Mouse (Mus musculus) heart, embryonic 13.5 days (tissue): ENCODE data around the gene Zbtb44. TPM values are rescaled to one million over a fixed set of nuclear protein-coding genes. Genes with fewer than 3 reads are reported as not detected.
A peak's percentile ranks its signal among the peaks of the same experiment; 100 is the strongest.

ENCODE experiments used
- ATAC-seq: fragments of 200-750 bp; cut with Nextera tagmentation; 2 replicates; pipeline ENCODE4 v1.8.0; 2017; ENCODE audit warnings: moderate TSS enrichment; ENCODE audit not compliant: insufficient number of reproducible peaks, low FRiP score, low TSS enrichment; ENCODE audit errors: extremely low read depth
- H3K27ac ChIP-seq: fragments of 300-500 bp; sonication (generic); replicated peaks from 2 replicates; pipeline ENCODE4 v1.5.1; 2015; ENCODE audit warnings: moderate library complexity, mild to moderate bottlenecking, inconsistent platforms
- H3K27me3 ChIP-seq: fragments of 300-500 bp; sonication (generic); replicated peaks from 2 replicates; pipeline ENCODE4 v1.6.1; 2015; ENCODE audit warnings: mild to moderate bottlenecking, inconsistent platforms
- H3K36me3 ChIP-seq: fragments of 300-500 bp; sonication (generic); 2 replicates; pipeline ENCODE4 v1.6.1; 2015; ENCODE audit warnings: mild to moderate bottlenecking, inconsistent platforms
- H3K4me1 ChIP-seq: fragments of 300-500 bp; sonication (generic); 2 replicates; pipeline ENCODE4 v1.6.1; 2015; ENCODE audit warnings: inconsistent platforms
- H3K4me2 ChIP-seq: fragments of 300-500 bp; sonication (generic); 2 replicates; pipeline ENCODE4 v1.6.1; 2015; ENCODE audit warnings: inconsistent platforms, mild to moderate bottlenecking, moderate library complexity
- H3K4me3 ChIP-seq: fragments of 300-500 bp; sonication (generic); 2 replicates; pipeline ENCODE4 v1.5.1; 2015; ENCODE audit warnings: moderate library complexity, mild to moderate bottlenecking, inconsistent platforms
- H3K9ac ChIP-seq: fragments of 300-500 bp; sonication (generic); 2 replicates; pipeline ENCODE4 v1.6.1; 2015; ENCODE audit warnings: inconsistent platforms, mild to moderate bottlenecking, moderate library complexity
- H3K9me3 ChIP-seq: fragments of 300-500 bp; sonication (generic); 2 replicates; pipeline ENCODE4 v1.6.1; 2016; ENCODE audit warnings: inconsistent platforms
- WGBS: fragments of 180-500 bp; shearing (Covaris S2); methylation state at CpG from one replicate; pipeline ENCODE4 v1.1.7; 2015; ENCODE audit warnings: mixed read lengths; 5-methylcytosine and 5-hydroxymethylcytosine counted together
- polyA plus RNA-seq: library from polyadenylated mRNA; unstranded; fragments of >200 nt; fragmentation: Nextera tagmentation; extraction: Ambion mirVana; gene quantifications from 2 replicates; pipeline ENCODE4 v1.2.1, GENCODE M21; 2015

Gene Zbtb44
- polyA plus RNA-seq, 1 experiment from 2014 or later, result 6.7 TPM

DNA sequence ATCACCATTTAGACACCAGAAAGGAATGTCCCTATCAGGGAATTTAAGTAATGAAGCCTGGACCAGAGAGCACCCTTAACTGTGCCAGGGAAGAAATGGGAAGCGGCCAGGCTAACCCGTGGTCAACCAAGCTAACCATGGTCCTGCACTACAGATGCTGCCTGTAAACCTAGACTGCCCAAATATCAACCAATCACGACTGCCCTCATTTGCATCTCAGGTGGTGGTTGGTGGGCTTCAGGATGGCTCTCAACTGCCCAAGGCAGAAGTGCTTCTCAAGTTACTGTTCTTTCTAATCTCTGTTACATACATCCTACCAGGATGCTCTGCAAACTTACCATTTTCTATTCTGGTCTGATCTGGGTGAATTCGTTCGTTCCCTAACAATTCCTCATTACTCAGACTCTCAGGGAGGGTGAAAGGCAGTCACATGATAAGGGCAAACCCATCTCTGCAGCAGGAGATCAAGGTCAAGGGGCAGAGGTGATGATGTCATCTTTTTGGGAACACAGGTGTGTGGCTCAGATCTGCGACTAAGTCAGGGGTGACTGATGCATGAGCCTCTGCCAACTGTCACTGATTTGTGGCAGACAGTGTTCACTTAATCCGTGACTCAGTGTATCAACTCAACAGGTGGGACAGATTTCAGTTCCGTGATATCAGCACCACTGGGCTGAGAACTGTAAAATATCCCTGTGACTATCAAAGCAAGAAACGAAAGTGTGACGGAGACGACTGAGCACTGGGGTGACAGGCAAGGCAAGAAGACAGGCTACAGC, 88.3 kb downstream of the Zbtb44 start:
- WGBS, result 27% methylated on average over 11 of the region's 11 CpGs
- Histone ChIP-seq H3K9me3 (no peaks in the 10 kb centered on the region), H3K4me2 (0 out of 2 replicates have a peak overlapping the region, but pooled peaks have one; percentile 7), H3K4me1 (peaks cover 33% of the 10 kb centered on the region), H3K4me3 (no peak overlapping the region), H3K9ac (no peak overlapping the region), H3K27me3 (no peaks in the 10 kb centered on the region), H3K36me3 (no peaks in the 10 kb centered on the region), H3K27ac (0 out of 2 replicates have a peak overlapping the region, but pooled peaks have one; percentile 42)
- peak; percentile 51; the same call in 1 of the 2 replicates for ATAC-seq

DNA sequence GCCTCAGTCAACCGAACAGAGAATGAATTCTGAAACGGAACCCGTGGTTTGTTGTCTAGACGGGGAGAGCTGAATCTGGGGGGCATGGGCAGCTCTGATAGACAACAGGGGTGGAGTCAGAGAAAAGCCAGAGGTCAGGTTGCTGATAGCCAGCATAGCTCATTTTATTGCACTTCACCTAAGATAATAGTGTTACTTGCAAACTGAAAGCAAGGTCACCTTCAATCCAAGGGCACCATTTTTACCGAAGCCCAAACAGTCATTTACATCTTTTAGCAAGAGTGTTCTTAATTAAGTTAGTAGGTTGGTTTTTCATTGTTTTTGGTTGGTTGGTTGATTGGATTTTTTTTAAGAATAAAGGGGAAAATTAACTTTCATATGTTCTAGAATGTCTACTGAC, 89.0 kb downstream of the Zbtb44 start:
- H3K4me1 ChIP-seq, result peaks cover 33% of the 10 kb centered on the region
- no peak for ATAC-seq
- WGBS, result 41% methylated on average over 5 of the region's 5 CpGs

DNA sequence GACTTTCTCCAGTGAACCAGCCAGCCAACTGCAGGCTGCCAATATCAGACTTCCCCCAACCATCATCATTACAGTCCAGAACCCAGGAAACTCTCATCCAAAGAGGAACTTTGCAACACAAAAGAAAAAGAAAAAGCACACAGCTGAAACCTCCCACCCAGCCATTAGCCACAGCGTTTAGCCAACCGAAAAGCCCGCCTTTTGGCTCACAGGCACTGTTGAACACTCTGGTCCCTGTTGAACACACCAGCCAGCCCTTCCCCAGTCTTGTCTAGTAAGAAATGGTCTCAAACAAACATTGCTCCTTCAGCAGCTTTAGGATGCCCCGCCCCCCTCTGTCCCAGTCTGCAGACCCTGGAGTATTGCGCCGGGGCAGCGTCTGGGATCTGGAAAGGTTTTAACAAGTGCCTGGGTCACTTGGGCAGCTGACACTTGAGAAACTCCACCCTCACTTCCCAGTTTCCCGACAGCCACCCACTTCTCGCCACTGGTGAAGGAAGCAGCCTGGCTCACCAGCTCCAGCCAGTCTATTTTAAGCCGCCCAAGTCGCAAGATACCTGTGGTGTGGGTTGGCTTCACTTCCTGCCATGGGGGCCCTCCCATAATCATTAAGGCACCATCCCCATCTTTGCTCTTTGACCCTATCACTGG, 89.6 kb downstream of the Zbtb44 start:
- H3K4me1 ChIP-seq, result peaks cover 33% of the 10 kb centered on the region
- no peaks in the 10 kb centered on the region for H3K36me3 ChIP-seq
- no peaks in the 10 kb centered on the region for H3K9me3 ChIP-seq
- H3K27me3 ChIP-seq, result no peaks in the 10 kb centered on the region
- H3K27ac ChIP-seq, result peak overlapping the region; percentile 53; the same call in 1 of the 2 replicates
- H3K4me2 ChIP-seq, result peak overlapping the region; percentile 18
- H3K9ac ChIP-seq, result 0 out of 2 replicates have a peak overlapping the region, but pooled peaks have one; percentile 19
- H3K4me3 ChIP-seq, result no peak overlapping the region
- no peak for ATAC-seq
- 38% methylated on average over 11 of the region's 11 CpGs for WGBS

More for the DNA sequence above, 89.0 kb downstream of the Zbtb44 start:
- no peak overlapping the region for H3K4me3 ChIP-seq
- 0 out of 2 replicates have a peak overlapping the region, but pooled peaks have one; percentile 7 for H3K4me2 ChIP-seq
- no peaks in the 10 kb centered on the region for H3K36me3 ChIP-seq
- no peak overlapping the region for H3K27ac ChIP-seq
- H3K9me3 ChIP-seq, result no peaks in the 10 kb centered on the region
- H3K27me3 ChIP-seq, result no peaks in the 10 kb centered on the region
- H3K9ac ChIP-seq, result no peak overlapping the region

DNA sequence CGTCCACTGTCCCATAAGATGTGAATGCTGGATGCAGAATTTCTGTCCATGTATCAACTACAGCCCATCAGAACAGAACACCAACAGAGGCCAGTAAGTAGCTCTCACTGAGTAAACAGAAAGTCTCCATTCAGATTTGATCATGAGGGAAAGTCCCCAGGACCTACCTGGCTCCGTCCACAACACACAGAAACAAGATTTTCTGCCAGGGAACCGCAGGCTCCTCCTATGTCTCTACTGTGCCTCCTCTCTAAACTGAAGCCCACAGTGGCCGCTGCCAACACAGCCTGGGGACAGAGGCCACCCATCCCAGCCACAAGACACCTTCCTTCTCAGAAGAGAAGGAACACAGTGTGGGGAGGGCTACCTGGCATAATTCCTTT, 90.1 kb downstream of the Zbtb44 start:
- ATAC-seq, result no peak
- Histone ChIP-seq H3K9ac (no peak overlapping the region), H3K27ac (0 out of 2 replicates have a peak overlapping the region, but pooled peaks have one; percentile 53), H3K27me3 (no peaks in the 10 kb centered on the region), H3K36me3 (no peaks in the 10 kb centered on the region), H3K4me1 (peaks cover 33% of the 10 kb centered on the region), H3K4me2 (peak overlapping the region; percentile 18), H3K4me3 (no peak overlapping the region), H3K9me3 (no peaks in the 10 kb centered on the region)
- 61% methylated on average over 4 of the region's 4 CpGs for WGBS

DNA sequence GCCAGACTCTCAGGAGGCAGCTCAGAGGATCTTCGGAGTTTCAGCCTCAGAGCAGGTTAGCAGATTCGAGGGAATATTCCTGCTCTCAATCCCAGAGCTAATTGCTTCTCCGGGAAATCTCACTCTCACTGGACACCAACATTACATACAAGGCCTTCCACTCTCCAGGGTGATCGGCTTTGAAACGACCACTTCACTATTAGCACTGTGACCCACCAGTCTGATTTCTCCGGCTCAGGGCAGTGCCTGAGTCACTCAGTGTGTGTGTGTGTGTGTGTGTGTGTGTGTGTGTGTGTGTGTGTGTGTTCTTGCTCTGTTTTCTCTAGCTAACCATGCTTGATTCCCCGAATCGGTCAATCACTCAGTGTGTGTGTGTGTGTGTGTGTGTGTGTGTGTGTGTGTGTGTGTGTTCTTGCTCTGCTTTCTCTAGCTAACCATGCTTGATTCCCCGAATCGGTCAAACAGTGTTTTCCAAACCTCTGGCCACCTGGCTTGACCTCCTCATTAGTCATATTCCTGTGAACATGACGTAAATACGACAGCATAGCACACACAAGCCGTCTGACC, 92.1 kb downstream of the Zbtb44 start:
- Histone ChIP-seq H3K27ac (no peak overlapping the region), H3K9me3 (no peaks in the 10 kb centered on the region), H3K36me3 (no peaks in the 10 kb centered on the region), H3K27me3 (peaks cover 9% of the 10 kb centered on the region), H3K9ac (no peak overlapping the region), H3K4me2 (no peak overlapping the region), H3K4me3 (no peak overlapping the region), H3K4me1 (peaks cover 33% of the 10 kb centered on the region)
- no peak for ATAC-seq
- WGBS, result 71% methylated on average over 13 of the region's 13 CpGs

Other genes with a start within 250 kb of the Zbtb44 start
- gene Adamts15, start 108.2 kb upstream of the Zbtb44 start, polyA plus RNA-seq, result 7.9 and 9.0 TPM in 2 replicates
- gene Adamts8, start 88.1 kb upstream of the Zbtb44 start, polyA plus RNA-seq, result 8.1 and 8.7 TPM in 2 replicates
- gene St14, start 101.2 kb downstream of the Zbtb44 start, polyA plus RNA-seq, result 2.5 and 2.9 TPM in 2 replicates
- 292 and 311 TPM in 2 replicates for gene Aplp2, start 181.2 kb downstream of the Zbtb44 start, polyA plus RNA-seq
- 3.6 and 4.1 TPM in 2 replicates for gene Prdm10, start 249.9 kb downstream of the Zbtb44 start, polyA plus RNA-seq